Mouse (Mus musculus): Measurements from ENCODE around the gene Serhl.

Serhl gene

DNA sequence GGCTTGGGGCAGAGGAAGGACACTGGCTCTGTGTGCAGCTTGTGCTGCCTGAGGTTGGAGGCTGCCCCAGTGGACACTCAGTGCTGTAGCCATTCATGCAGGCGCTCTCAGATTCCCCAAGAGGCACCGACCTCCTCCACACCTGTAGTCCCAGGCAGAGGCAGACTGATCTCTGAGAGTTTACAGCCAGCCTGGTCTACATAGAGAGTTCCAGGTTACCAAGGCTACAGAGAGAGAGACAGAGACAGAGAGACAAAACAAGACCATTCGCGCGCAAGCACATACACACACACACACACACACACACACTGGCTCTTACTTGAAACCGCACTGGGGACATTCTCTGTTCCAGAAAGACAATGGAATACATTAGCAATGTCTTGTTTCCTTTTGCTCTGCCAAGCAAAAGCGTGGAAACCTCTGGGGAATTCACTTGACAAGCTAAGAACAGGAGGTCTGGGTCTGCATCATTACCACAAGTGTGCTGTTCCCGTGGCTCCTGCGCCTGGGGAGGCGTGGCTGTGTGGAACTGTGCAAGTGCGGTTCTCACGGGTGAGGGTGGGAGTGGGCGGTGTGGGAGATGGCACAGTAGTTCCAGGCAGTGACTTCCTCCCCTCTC, 5.2 kb upstream of the Serhl start:
- peak; percentile 37 for DNase-seq (ENCODE audit: low read depth, low spot score)

- peak; percentile 38 for DNase-seq (ENCODE audit: low read depth, low spot score)
Observed at GRCm38 (mm10) chr15:83085901-83086300, 3.4 kb upstream of the Serhl start.

- no peak for DNase-seq (ENCODE audit: low read depth, low spot score)
Observed at GRCm38 (mm10) chr15:83086636-83087328, 2.5 kb upstream of the Serhl start.

DNA sequence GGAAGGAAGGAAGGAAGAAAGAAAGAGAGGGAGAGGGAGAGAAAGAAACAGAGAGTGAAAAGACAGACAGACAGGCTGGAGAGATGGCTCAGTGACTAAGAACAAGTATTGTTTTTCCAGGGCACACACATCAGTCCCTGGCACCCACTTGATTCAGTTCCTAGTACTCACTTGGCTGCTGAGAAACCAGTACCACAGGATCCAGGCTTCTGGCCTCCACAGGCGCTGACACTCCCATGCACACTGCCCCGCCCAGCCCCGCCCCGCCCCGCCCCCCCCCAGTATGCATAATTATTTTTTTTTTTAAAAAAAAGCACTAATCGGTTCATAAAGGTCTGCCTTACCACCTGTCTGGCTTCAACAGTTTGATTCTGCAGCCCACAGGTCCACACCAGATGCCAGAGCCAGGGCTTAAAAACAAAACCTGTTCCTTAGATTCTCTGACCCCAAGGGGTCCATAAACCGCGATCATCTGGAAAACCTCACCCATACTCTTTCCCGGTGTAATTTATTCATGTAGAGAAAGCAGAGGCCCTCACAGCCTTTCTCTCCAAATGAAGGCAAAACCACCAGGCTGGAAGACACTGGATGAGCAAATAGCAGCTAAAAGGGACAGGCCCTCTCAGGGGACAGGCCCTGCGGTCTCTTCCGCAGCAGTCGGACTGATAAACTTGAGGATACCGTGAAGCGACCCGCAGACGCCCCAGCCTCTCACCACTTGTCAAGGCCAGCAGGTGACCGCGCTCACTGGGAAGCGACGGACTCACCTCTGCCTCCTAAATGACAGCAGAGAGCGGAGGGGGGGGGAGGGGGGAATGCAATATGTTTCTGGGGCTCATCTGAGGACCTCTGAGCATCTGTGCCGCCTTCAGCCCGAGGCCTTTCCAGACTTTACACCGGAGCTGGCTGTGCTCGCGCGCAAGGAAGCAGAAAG, 544 bp upstream of the Serhl start:
- DNase-seq (ENCODE audit: low read depth, low spot score): peak; percentile 16

GRCm38 (mm10) chr15:83090874-83091273, 1.6 kb downstream of the Serhl start:
- DNase-seq (ENCODE audit: low read depth, low spot score): no peak

- no peak for DNase-seq (ENCODE audit: low read depth, low spot score)
Observed at GRCm38 (mm10) chr15:83093687-83094086, 4.4 kb downstream of the Serhl start.

DNA sequence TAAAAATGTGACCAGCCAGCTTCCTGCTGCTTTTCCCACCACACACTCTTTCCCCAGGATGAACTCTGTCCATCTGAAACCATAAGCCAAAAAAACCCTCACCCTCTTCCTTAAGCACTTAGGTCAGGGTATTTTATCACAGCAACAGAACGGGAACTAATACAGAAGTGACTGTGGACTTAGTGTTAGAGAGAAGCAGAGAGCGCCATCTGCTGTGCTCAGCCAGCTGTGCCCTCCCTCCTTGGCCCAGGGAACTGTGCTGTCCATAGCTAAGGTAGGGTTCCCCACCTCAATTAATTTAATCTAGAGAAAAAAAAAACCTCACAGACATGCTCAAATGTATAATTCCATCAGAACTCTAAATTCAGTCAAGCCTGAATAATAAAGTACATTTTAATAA, 6.6 kb downstream of the Serhl start:
- no peak for DNase-seq (ENCODE audit: low read depth, low spot score)

DNA sequence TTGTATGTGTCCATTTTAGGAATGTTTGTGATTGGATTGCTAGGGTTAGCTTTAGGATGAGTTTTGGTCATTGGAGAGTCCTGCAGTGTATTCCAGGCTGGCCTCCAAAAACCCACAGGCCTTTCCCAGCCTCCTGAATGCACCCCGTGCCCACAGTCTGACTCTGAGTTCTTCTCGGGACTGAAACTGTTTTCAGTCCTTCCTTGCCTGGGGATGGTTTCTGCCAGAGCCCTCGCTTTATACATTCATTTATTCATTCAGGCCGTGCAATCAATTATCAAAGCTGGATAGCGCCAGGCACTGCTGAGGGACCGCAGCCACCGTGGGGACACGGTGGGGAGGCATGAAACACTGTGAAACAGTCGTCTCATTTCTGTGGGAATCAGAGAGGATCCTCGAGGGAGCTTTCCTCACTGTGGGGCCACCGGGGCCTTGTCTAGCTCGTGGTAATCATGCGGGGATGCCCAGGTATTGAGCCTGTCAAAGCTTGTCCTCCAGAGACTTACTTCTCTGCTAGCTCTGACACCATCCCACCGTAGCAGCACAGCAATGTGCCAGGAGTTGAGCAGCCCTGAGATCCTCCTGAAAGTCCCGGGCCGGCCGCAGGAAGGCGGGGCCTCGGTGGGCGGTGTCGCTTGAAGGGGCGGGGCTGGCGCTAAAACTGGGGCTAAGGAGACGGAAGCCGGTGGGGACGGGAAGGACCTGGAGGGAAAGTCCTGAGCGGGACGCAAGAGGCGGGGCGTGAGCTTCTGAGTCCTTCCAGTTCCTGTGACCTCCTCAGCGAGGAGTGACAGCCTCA, 10.4 kb downstream of the Serhl start:
- peak; percentile 85 for DNase-seq (ENCODE audit: low read depth, low spot score)

- DNase-seq (ENCODE audit: low read depth, low spot score): no peak
Observed at GRCm38 (mm10) chr15:83100332-83100662, 11.0 kb downstream of the Serhl start.

- DNase-seq (ENCODE audit: low read depth, low spot score): no peak
Observed at GRCm38 (mm10) chr15:83103111-83103510, 13.8 kb downstream of the Serhl start.

GRCm38 (mm10) chr15:83106426-83106825, 17.1 kb downstream of the Serhl start:
- no peak for DNase-seq (ENCODE audit: low read depth, low spot score)

DNA sequence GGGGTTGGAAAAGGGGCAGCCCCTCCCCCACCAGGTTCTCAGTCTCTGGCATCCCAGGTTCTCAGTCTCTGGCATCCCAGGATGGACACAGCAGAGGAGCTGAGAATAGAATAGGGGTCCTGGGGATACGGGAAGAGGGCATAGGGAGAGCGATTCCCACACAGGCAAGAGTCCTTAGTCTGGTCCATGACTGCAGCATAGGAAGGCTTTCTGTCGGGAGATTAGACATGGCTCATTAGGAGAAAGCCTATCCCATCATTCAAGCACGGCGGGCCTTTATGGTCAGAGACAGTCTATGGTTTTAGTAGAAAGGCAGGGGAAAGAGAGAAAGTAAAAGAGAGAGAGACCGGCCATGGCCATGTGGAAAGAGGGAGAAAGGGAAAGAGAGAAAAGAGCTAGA, 18.5 kb downstream of the Serhl start:
- DNase-seq (ENCODE audit: low read depth, low spot score): no peak

- no peak for DNase-seq (ENCODE audit: low read depth, low spot score)
Observed at GRCm38 (mm10) chr15:83111290-83111689, 22.0 kb downstream of the Serhl start.

DNA sequence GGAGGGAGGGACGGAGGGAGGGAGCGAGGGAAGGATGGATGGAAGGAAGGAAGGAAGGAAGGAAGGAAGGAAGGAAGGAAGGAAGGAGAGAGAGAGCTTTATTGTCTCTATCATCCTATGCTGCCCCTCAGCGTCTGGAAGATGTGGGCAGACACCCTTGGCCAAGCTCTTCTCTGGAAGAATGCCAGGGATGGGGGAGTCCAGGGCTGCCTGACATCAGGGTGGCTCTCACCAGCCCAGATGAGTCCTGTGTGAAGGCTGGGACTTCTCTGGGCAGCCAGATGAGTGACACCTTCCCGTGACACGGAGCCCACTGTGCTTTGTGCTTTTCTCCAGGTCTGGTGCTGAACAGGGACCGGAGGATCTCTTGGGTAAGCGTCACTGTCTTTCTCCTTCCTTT, 22.6 kb downstream of the Serhl start:
- DNase-seq (ENCODE audit: low read depth, low spot score): no peak

- peak; percentile 64 for DNase-seq (ENCODE audit: low read depth, low spot score)
Observed at GRCm38 (mm10) chr15:83112898-83113297, 23.6 kb downstream of the Serhl start.

DNA sequence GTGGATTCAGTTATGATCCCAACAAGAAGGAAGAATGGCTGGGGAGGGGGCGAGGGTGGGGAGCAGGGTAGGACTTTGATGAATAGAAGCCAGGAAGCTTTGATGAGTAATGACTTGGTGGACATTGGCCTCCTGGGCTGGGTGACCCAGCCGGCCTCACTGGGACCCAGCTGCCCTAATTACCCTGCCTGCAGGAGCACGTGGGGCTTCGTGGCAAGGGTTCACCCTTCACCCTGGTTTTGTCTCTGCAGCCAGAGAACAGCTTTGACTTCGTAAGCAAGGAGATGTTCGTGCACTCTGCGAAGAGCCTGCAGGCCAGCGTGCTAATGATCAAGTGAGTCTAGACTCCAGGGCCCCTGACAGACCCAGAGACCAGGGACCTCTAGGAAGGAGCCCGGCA, 24.8 kb downstream of the Serhl start:
- no peak for DNase-seq (ENCODE audit: low read depth, low spot score)

DNA sequence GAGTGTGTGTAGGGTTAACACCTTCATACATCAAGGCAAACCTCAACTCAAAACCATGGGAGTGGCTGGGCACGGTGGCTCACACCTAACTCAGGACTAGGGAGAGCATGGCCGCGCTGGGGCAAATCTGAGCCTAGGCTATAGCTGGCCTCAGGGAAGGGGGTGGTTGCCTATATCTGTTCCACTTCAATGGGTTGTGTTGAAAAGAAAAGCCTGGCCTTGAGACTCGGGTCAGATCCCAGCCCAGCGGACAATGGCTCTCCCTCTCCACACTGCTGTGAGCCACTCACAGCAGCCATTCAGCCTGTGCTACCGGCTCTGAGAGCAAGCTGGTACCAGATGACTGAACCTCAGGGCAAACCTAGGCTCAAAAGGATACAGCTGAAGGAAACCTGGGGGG, 25.8 kb downstream of the Serhl start:
- no peak for DNase-seq (ENCODE audit: low read depth, low spot score)

- DNase-seq (ENCODE audit: low read depth, low spot score): peak; percentile 25
Observed at GRCm38 (mm10) chr15:83118360-83118759, 29.1 kb downstream of the Serhl start.

- DNase-seq (ENCODE audit: low read depth, low spot score): peak; percentile 57
Observed at GRCm38 (mm10) chr15:83121709-83122565, 32.6 kb downstream of the Serhl start.

DNA sequence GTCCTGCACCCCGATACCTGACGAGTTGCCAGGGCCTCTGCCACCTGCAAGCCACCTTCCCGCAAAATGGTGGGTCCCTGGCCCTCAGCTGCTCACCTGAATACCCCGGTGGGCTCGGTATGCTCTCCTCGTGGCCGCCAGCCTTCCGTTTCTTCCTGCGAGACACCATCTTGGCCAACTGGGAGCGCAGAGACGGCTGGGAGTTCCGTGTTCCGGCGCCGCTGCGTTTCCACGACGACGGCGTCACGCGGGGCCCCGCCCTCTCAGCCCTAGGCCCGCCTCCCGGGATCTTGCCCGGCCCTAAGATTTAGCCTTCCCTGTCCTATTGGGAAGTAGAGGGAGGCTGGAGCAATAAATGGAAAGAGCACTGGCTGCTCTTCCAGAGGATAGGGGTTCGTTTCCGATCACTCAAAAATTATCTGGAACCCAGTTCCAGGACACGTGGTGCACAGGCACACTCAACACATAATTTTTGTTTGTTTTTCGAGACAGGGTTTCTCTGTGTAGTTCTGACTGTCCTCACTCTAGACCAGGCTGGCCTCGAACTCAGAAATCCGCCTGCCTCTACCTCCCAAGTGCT, 33.4 kb downstream of the Serhl start, which contains the start of gene Rrp7a:
TSS of gene Rrp7a (minus strand) at position 236 of the 580 bp plus-strand sequence.
- peak; percentile 91 for DNase-seq (ENCODE audit: low read depth, low spot score)

Data from mesoderm, embryonic 11.5 days (tissue).